Mouse (Mus musculus) left cerebral cortex, postnatal 14 days (tissue): ENCODE measurements at regions not wholly inside any gene's neighbourhood (a gene's known extent, or its start where the extent isn't known, plus 50 kb on each side); places are given as distances from the start of the nearest gene placed in this dataset.

Experiments used
- DNase-seq, 2 experiments: peaks; one replicate each; pipeline ENCODE4 v3.0.0; 2021 to 2022; ENCODE audit warnings: low spot score in 2 of 2, mixed read lengths in 1 of 2
- intact Hi-C: fragments of 180-260 bp; cut with DNase I; formaldehyde crosslinking; loops from one replicate; pipeline ENCODE4 v1.15.1; 2025

- intact Hi-C loops = no loop called here
- peak in 1 of 2 experiments; percentile 7 for DNase-seq
These were observed 99.2 kb upstream of the Adamts5 start for GRCm38 (mm10) chr16:86000846-86001245.

DNA sequence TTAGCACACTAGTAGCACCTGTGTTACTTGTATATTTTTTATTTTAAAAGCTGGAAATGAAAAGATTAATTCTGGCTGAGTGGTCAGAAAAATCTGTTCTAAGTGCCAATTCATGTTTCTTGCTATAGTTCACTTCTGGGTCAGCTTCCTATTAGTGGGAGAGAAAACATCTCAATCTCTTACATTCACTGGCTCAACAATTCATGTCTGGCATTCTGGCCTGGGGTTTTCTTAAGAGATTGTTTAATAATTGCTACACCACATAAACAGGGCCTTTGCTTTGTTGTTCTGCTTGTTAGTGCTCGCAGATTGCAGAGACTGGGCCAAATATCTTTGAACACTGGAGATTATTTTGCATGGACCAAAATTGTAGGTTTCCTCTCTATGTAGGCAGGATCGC is 84.2 kb upstream of the Adamts5 start:
- intact Hi-C loops = no loop called here
- no peak for DNase-seq

DNA sequence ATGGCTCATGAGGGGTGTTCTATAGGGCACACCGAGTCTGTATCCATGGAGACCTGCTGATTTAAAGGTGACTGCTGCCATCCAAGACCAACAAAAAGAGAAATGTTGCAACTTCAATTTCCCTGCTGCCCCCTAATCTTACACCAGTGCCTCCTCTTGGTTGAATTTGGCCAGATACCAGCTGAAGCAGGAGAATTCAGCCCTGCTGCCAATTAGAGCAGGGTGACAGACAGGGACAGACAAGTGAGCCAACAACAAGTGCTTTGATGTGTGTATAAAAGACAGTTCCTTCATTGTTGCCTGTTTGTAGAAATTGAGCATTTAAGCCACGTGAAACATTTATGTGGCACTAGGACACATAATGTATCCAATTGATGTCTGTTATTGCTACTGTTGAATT is 75.5 kb upstream of the Adamts5 start:
- intact Hi-C loops = no loop called here
- DNase-seq = peak in 1 of 2 experiments; percentile 7

- intact Hi-C loops = no loop called here
- no peak for DNase-seq
These were observed 65.3 kb upstream of the Adamts5 start for GRCm38 (mm10) chr16:85966892-85967444.

GRCm38 (mm10) chr16:85966251-85966650 is 64.6 kb upstream of the Adamts5 start:
- intact Hi-C loops = no loop called here
- DNase-seq = no peak

DNA sequence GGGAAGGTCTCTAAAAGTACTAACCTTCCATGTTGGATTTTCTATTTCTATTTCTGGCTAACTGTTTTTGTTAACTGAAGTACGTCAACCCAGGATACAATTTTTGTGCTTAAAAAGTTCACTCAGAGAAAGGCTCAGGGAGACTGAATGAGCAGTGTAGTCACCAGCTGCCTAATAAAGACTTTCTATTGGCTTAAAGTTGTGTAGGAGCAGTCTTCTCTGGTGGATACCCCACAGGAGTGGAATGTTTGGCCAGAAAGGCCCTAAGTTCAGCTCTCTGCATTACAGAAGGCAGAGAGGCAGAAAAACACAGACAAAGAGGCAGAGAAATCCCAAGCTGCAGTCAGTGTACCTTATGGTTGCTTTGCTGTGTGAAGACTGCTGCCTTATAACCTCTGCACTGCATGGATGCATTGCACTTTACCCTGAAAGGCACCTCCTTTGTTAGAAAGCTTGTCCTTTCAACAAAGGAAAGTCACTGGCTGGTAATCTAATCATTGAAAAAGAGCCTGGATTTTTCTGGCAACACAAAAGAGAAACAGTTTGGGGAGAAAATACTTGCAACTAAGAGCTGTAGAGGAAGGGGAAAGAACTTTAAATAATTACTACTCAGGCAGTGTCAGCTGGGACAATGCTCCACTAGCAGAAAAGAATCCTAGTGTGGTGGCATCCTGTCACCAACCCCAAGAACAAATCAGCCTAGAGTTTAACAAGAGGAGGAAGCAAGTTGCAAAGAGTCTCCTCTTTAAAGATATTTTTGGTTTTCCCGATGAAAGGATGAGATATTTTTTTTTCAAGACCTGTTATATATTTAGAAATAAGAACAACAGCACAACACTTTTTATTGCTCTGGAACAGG is 63.0 kb upstream of the Adamts5 start:
- DNase-seq = no peak

GRCm38 (mm10) chr16:85956006-85956562 is 54.5 kb upstream of the Adamts5 start:
- DNase-seq = no peak
- intact Hi-C loops = no loop called here

More for the DNA sequence above, 63.0 kb upstream of the Adamts5 start:
- intact Hi-C loops = no loop called here

- intact Hi-C loops = no loop called here
- DNase-seq = no peak
These were observed 50.0 kb upstream of the Adamts5 start for GRCm38 (mm10) chr16:85951628-85952027.
